Mouse (Mus musculus) E14TG2a.4 (cell line): Measurements from ENCODE around the gene Mdga2.

Experiments
- H3K27me3 ChIP-seq: 2 replicates; pipeline ENCODE4 v1.6.1; 2014; ENCODE audit warnings: low read length, control low read depth; ENCODE audit not compliant: insufficient read depth
- H3K36me3 ChIP-seq: 2 replicates; pipeline ENCODE4 v1.6.1; 2014; ENCODE audit warnings: low read length, control low read depth; ENCODE audit not compliant: insufficient read depth
- H3K4me1 ChIP-seq: replicated peaks from 2 replicates; pipeline ENCODE4 v1.6.1; 2014; ENCODE audit warnings: low read depth, low read length, control low read depth
- H3K4me3 ChIP-seq: replicated peaks from 2 replicates; pipeline ENCODE4 v1.5.1; 2014; ENCODE audit warnings: mild to moderate bottlenecking, low read length
- H3K9me3 ChIP-seq: 2 replicates; pipeline ENCODE4 v1.6.1; 2014; ENCODE audit warnings: low read length, control low read depth
- CTCF ChIP-seq: conservative IDR thresholded peaks from 2 replicates; pipeline ENCODE4 v1.5.1; 2014; ENCODE audit warnings: low read length
- NANOG ChIP-seq: IDR thresholded peaks from 2 replicates; pipeline ENCODE4 v1.6.1; 2014; ENCODE audit warnings: borderline replicate concordance, low read length, mixed read lengths
- POU5F1 ChIP-seq: IDR thresholded peaks from 2 replicates; pipeline ENCODE4 v1.6.1; 2014; ENCODE audit warnings: low read length, borderline replicate concordance

Mdga2 gene

DNA sequence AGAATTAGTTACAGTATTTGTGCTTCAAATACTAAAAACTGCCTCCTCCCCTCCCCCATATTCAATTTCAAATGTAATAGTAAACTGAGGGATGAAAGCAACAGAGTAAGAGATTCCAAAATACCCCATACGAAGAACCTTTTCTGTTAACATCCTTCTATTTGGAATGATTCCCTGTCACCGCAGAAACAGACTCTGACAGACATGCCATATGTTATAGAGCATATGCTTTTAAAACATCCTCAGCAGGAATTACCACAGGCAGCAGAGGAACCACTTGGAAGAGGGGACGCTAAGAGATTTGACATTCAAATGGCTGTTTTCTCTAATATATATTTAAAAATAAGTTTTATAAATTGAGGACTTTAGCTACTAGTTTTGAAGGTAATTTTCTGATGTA is 333.1 kb downstream of the Mdga2 start:
- no peaks in the 10 kb centered on the region for H3K36me3 ChIP-seq
- TF ChIP-seq CTCF = no peak
- TF ChIP-seq NANOG = no peak
- TF ChIP-seq POU5F1 = no peak
- H3K27me3 ChIP-seq = no peaks in the 10 kb centered on the region
- no peaks in the 10 kb centered on the region for H3K4me1 ChIP-seq
- H3K9me3 ChIP-seq = no peaks in the 10 kb centered on the region
- H3K4me3 ChIP-seq = no peak overlapping the region

DNA sequence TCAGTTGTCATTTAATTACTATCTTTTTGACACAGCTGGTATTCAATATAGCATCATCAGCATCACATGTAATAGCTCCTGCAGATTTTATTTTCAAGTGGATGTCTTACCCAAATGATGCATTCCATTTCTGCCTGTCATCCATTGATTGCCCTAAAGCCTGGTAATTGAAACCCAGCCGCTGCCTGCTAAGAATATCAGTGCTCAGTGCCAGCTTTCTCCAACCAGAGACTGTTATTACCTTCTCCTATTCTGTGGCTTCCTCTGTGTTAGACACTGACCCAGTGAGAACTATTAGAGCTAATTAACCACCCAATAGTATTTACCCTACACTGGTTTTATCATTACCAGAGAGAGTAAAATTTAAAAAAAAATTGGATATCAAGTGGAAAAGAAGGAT is 333.7 kb downstream of the Mdga2 start:
- TF ChIP-seq NANOG (no peak), CTCF (no peak), POU5F1 (no peak)
- no peak overlapping the region for H3K4me3 ChIP-seq
- H3K27me3 ChIP-seq = no peaks in the 10 kb centered on the region
- no peaks in the 10 kb centered on the region for H3K9me3 ChIP-seq
- no peaks in the 10 kb centered on the region for H3K4me1 ChIP-seq
- H3K36me3 ChIP-seq = no peaks in the 10 kb centered on the region

DNA sequence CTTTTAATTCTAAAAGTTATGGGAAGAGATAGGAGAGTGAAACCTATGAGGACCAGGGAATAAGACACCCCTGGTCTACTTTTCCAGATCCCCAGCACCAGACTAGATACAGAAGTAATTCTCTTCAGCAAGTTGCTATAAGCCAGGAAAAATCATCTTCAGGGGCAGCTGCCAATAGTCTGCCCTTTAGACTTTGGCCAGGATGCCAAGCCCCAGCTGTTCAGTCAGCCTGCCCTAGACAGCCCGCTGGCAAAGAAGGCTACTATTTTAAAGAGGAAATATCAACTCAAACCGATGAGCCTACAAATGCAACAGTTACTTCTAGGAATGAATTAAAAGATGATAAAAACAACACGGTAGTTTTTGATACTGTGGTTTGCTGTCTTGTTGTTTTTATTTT is 356.1 kb downstream of the Mdga2 start:
- no peak for TF ChIP-seq CTCF
- TF ChIP-seq NANOG = no peak
- no peak for TF ChIP-seq POU5F1
- H3K4me1 ChIP-seq = no peaks in the 10 kb centered on the region
- H3K9me3 ChIP-seq = no peaks in the 10 kb centered on the region

DNA sequence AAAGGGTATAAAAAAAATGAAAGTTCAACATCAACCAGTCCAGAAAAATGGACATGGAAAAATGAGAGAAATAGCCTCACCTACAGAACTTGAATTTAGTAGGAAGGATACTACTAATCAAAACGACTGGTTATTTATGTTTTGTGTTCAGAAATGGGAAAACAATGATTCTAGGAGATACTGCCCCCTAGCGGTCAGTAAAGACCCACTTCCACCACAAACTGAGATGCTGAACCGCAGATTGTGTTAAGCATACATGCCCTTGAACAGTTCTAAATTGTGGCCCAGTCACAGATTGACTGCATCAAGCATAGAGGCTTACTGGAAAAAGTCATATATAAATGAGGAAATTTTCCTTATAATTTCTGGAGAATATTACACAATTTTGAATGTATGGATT is 369.2 kb downstream of the Mdga2 start:
- Histone ChIP-seq H3K4me3 (no peak overlapping the region), H3K27me3 (no peaks in the 10 kb centered on the region), H3K36me3 (no peaks in the 10 kb centered on the region), H3K4me1 (no peaks in the 10 kb centered on the region), H3K9me3 (peaks cover 5% of the 10 kb centered on the region; the same call in 1 of the 2 replicates)
- TF ChIP-seq NANOG (no peak), POU5F1 (no peak), CTCF (peak; percentile 58)

More for the DNA sequence above, 356.1 kb downstream of the Mdga2 start:
- Histone ChIP-seq H3K27me3 (no peaks in the 10 kb centered on the region), H3K36me3 (no peaks in the 10 kb centered on the region), H3K4me3 (no peak overlapping the region)

DNA sequence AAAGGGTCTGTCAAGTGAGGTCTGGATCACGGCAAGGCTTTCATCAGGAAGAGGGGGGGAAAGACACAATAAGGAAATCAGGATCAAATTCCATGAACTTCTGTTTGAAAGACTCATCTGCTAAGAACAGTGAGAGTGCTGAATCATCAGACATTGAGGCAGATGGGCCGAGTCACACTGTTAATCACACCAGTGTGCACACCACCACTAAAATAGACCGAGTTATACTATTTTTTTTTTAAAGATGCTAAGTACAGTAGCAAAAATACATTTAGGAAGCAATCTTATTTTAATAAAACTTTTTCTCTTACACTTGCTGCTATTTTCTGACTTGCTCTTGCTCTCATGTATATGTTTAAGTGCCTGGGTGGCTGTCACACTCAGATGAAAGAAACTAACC is 382.0 kb downstream of the Mdga2 start:
- Histone ChIP-seq H3K9me3 (no peaks in the 10 kb centered on the region), H3K27me3 (no peaks in the 10 kb centered on the region), H3K4me1 (no peaks in the 10 kb centered on the region), H3K4me3 (no peak overlapping the region), H3K36me3 (no peaks in the 10 kb centered on the region)
- no peak for TF ChIP-seq CTCF
- TF ChIP-seq POU5F1 = no peak
- no peak for TF ChIP-seq NANOG

DNA sequence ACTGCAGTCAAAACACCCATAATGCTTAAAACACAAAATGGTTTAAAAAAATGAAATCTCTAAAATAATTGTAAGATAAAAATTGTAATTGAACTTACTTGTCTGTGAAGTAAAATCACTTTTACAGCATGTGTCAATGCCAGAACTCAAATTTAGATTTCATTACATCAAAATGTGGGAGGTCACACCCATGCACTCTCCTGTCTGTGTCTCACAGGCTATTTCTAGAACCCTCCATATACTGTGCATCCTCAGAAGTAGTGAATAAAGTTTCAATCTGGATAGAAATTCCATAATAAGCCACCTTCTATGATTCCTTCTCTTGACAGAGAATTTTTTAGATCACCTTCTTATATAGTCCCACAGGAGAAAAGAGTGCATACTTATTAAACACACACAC is 466.7 kb downstream of the Mdga2 start:
- Histone ChIP-seq H3K4me3 (no peak overlapping the region), H3K36me3 (no peaks in the 10 kb centered on the region)

DNA sequence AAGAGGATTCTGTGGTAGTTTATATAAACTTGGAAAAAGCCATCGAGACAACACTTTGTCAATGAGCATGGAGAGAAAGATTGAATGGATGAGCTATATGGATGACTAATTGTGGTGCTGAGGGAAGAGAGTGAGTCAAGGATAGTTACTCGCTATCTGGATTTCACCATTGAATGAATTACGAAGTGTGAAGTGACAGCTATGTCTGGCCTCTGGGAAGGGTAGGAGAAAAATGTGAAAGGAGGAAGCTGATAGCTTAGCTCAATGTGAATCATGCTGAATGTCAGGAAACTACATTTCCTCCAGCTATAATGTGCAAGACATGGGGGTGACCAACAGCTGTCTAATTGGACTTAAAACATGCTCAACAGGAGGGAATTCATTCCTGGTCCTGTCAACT is 487.8 kb downstream of the Mdga2 start:
- H3K4me3 ChIP-seq = no peak overlapping the region
- no peaks in the 10 kb centered on the region for H3K4me1 ChIP-seq
- H3K27me3 ChIP-seq = no peaks in the 10 kb centered on the region
- no peaks in the 10 kb centered on the region for H3K9me3 ChIP-seq
- no peaks in the 10 kb centered on the region for H3K36me3 ChIP-seq
- no peak for TF ChIP-seq NANOG
- no peak for TF ChIP-seq POU5F1
- no peak for TF ChIP-seq CTCF

More for the DNA sequence above, 466.7 kb downstream of the Mdga2 start:
- Histone ChIP-seq H3K27me3 (no peaks in the 10 kb centered on the region), H3K4me1 (no peaks in the 10 kb centered on the region), H3K9me3 (no peaks in the 10 kb centered on the region)
- no peak for TF ChIP-seq POU5F1
- no peak for TF ChIP-seq NANOG
- no peak for TF ChIP-seq CTCF

DNA sequence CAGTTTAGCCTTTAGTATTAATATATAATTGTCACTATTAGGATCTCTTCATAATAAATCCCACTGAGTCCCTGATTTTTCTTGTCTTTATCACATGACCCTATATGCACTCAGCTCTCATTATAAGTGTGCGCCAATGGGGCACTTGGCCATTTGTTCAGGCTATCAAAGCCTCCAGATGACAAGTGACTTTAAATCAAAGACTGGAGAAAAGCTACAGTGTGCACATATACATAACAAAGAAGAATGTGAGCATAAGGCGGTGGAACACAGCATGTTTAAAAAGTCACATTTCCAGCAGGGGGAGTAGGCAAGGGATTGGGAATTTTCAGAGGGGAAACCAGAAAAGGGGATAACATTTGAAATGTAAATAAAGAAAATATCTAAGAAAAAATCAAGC is 497.9 kb downstream of the Mdga2 start:
- no peaks in the 10 kb centered on the region for H3K4me1 ChIP-seq
- no peak for TF ChIP-seq NANOG

DNA sequence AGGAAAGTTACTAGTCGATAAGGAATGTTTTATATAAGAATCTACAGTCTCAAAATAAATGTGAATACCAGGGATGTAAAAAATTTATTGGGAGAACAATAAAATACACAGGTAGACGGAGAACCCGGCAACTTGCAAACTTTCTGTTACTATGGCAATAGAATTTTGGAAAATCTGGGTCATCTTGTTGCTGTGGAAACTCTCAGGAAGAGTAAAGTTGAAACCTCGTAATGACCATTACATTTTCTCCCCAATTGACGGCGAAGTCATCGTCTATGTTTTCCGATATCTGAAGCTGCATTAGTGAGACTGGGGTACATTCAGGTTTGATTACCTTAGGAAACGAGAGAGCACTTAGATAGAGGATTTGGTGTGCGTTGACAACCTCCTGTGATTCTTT is 514.0 kb downstream of the Mdga2 start:
- H3K4me3 ChIP-seq = no peak overlapping the region
- H3K9me3 ChIP-seq = no peaks in the 10 kb centered on the region
- H3K27me3 ChIP-seq = no peaks in the 10 kb centered on the region
- H3K36me3 ChIP-seq = no peaks in the 10 kb centered on the region
- no peaks in the 10 kb centered on the region for H3K4me1 ChIP-seq
- TF ChIP-seq NANOG (no peak), POU5F1 (no peak), CTCF (no peak)

More for the DNA sequence above, 497.9 kb downstream of the Mdga2 start:
- H3K4me3 ChIP-seq = no peak overlapping the region
- H3K36me3 ChIP-seq = no peaks in the 10 kb centered on the region
- H3K27me3 ChIP-seq = no peaks in the 10 kb centered on the region
- H3K9me3 ChIP-seq = no peaks in the 10 kb centered on the region
